In genomic region chr1:44042555-44042915, GRCm38 (mm10) we compare ENCODE assay signal across 8 mouse cellular contexts. TPM values are rescaled to one million over a fixed set of nuclear protein-coding genes. Genes with fewer than 3 reads are reported as not detected.
DNase-seq lines count a peak whose midpoint lies in the region; ATAC-seq and TF ChIP-seq lines count a peak whose summit lies in the region.

No protein-coding gene starts in this region.

- no peak for DNase-seq in heart, postnatal 25 days (ENCODE audit: low spot score)
- DNase-seq in midbrain, embryonic 11.5 days (ENCODE audit: low spot score, missing footprints): no peak
- no peak for DNase-seq in embryo, embryonic 9.5 days (ENCODE audit: extremely low spot score)
- DNase-seq in left cerebral cortex, adult 11 months (ENCODE audit: low spot score): no peak
- DNase-seq in adipocyte (ENCODE audit: low spot score): no peak

- ATAC-seq in heart, embryonic 15.5 days (replicated peaks; ENCODE audit: insufficient number of reproducible peaks, insufficient read depth, low FRiP score, low read depth): no peak
- peak; percentile 72 for ATAC-seq in hindbrain, embryonic 12.5 days (ENCODE audit: low FRiP score)
- ATAC-seq in midbrain, embryonic 11.5 days (ENCODE audit: low FRiP score): peak; percentile 66; the same call in 1 of the 2 replicates

- WGBS in heart, embryonic 15.5 days: 4% methylated on average over 6 of the region's 6 CpGs
- WGBS in bone marrow, adult 2 months: 6% methylated on average over 6 of the region's 6 CpGs
- WGBS in hindbrain, embryonic 12.5 days: 3% methylated on average over 6 of the region's 6 CpGs
- WGBS in midbrain, embryonic 11.5 days: 4% methylated on average over 6 of the region's 6 CpGs

- no peaks in the 10 kb centered on the region for H3K36me3 ChIP-seq in heart, embryonic 15.5 days
- no peaks in the 10 kb centered on the region for H3K36me3 ChIP-seq in hindbrain, embryonic 12.5 days
- H3K36me3 ChIP-seq in midbrain, embryonic 11.5 days (ENCODE audit: control insufficient read depth, insufficient read depth, low read length): no peaks in the 10 kb centered on the region

- no peak for TF ChIP-seq CTCF in bone marrow, adult 2 months (IDR thresholded peaks at IDR 0.05; ENCODE audit: control insufficient read depth, insufficient read depth, low read length)

- TF ChIP-seq POLR2A in bone marrow, adult 2 months (IDR thresholded peaks at IDR 0.05; ENCODE audit: borderline replicate concordance, control insufficient read depth, low read depth, low read length): no peak

- no peak overlapping the region for H3K27ac ChIP-seq in heart, embryonic 15.5 days
- no peak overlapping the region for H3K27ac ChIP-seq in bone marrow, adult 2 months (ENCODE audit: control insufficient read depth, insufficient read depth, low read depth, low read length, poor library complexity)
- H3K27ac ChIP-seq in hindbrain, embryonic 12.5 days: no peak overlapping the region
- no peak overlapping the region for H3K27ac ChIP-seq in midbrain, embryonic 11.5 days (ENCODE audit: low read depth, low read length)

- H3K27me3 ChIP-seq in heart, embryonic 15.5 days: no peaks in the 10 kb centered on the region
- no peaks in the 10 kb centered on the region for H3K27me3 ChIP-seq in hindbrain, embryonic 12.5 days
- no peaks in the 10 kb centered on the region for H3K27me3 ChIP-seq in midbrain, embryonic 11.5 days (ENCODE audit: control insufficient read depth, insufficient read depth, low read length)

- peak overlapping the region; percentile 82 for H3K4me2 ChIP-seq in heart, embryonic 15.5 days
- H3K4me2 ChIP-seq in hindbrain, embryonic 12.5 days (replicated peaks): peak overlapping the region; percentile 73
- H3K4me2 ChIP-seq in midbrain, embryonic 11.5 days: peak overlapping the region; percentile 47

- no peaks in the 10 kb centered on the region for H3K4me1 ChIP-seq in heart, embryonic 15.5 days (replicated peaks)
- no peaks in the 10 kb centered on the region; the same call in 1 of the 2 replicates for H3K4me1 ChIP-seq in bone marrow, adult 2 months (ENCODE audit: control insufficient read depth, insufficient read depth, low read length)
- peaks cover 4% of the 10 kb centered on the region; the same call in 1 of the 2 replicates for H3K4me1 ChIP-seq in hindbrain, embryonic 12.5 days
- H3K4me1 ChIP-seq in midbrain, embryonic 11.5 days (ENCODE audit: control insufficient read depth, insufficient read depth, low read length): no peaks in the 10 kb centered on the region

- intact Hi-C loops in heart, postnatal 25 days (cut with DNase I): no loop called here

- no peaks in the 10 kb centered on the region for H3K9me3 ChIP-seq in heart, embryonic 15.5 days (replicated peaks)
- H3K9me3 ChIP-seq in hindbrain, embryonic 12.5 days (replicated peaks): no peaks in the 10 kb centered on the region
- no peaks in the 10 kb centered on the region for H3K9me3 ChIP-seq in midbrain, embryonic 11.5 days (ENCODE audit: control insufficient read depth, low read length)

- H3K9ac ChIP-seq in heart, embryonic 15.5 days: peak overlapping the region; percentile 52
- peak overlapping the region; percentile 56 for H3K9ac ChIP-seq in hindbrain, embryonic 12.5 days
- H3K9ac ChIP-seq in midbrain, embryonic 11.5 days (ENCODE audit: low read length): peak overlapping the region; percentile 55

- peak overlapping the region; percentile 58 for H3K4me3 ChIP-seq in heart, embryonic 15.5 days
- peak overlapping the region; percentile 55 for H3K4me3 ChIP-seq in bone marrow, adult 2 months (replicated peaks; ENCODE audit: control insufficient read depth, low read depth, low read length)
- H3K4me3 ChIP-seq in hindbrain, embryonic 12.5 days: peak overlapping the region; percentile 35
- peak overlapping the region; percentile 25 for H3K4me3 ChIP-seq in midbrain, embryonic 11.5 days (ENCODE audit: low read depth, low read length)

RNA-seq across cellular contexts. Expression of gene Gm8251, which starts 19.2 kb away (rescaled TPM):
- 0.03 TPM in 1 of 2 replicates, not detected in the other for polyA plus RNA-seq in heart, embryonic 15.5 days (2015; fragmentation: Nextera tagmentation; extraction: Ambion mirVana)
- not detected for total RNA-seq in heart, postnatal 25 days (2021)
- polyA plus RNA-seq in bone marrow, adult 2 months (2011; ENCODE audit: insufficient read depth, insufficient read length, low replicate concordance, missing spikeins): 0.43 and 0.92 TPM in 2 replicates
- polyA plus RNA-seq in hindbrain, embryonic 12.5 days (2016; fragmentation: Nextera tagmentation; extraction: Ambion mirVana): 0.08 and 0.18 TPM in 2 replicates
- 0.26 and 0.29 TPM in 2 replicates for polyA plus RNA-seq in midbrain, embryonic 11.5 days (2014; fragmentation: Nextera tagmentation; extraction: Ambion mirVana)

RNA-seq across cellular contexts. Expression of gene Mettl21c, which starts 22.7 kb away (rescaled TPM):
- 0.14 and 0.44 TPM in 2 replicates for polyA plus RNA-seq in heart, embryonic 15.5 days (2015; fragmentation: Nextera tagmentation; extraction: Ambion mirVana)
- total RNA-seq in heart, postnatal 25 days (2021): not detected
- polyA plus RNA-seq in bone marrow, adult 2 months (2011; ENCODE audit: insufficient read depth, insufficient read length, low replicate concordance, missing spikeins): not detected in 2 replicates
- 0.59 and 1.2 TPM in 2 replicates for polyA plus RNA-seq in hindbrain, embryonic 12.5 days (2016; fragmentation: Nextera tagmentation; extraction: Ambion mirVana)
- 0.43 and 0.68 TPM in 2 replicates for polyA plus RNA-seq in midbrain, embryonic 11.5 days (2014; fragmentation: Nextera tagmentation; extraction: Ambion mirVana)

RNA-seq across cellular contexts. Expression of gene Tex30, which starts 59.7 kb away (rescaled TPM):
- polyA plus RNA-seq in heart, embryonic 15.5 days (2015; fragmentation: Nextera tagmentation; extraction: Ambion mirVana): 59.8 and 60.3 TPM in 2 replicates
- total RNA-seq in heart, postnatal 25 days (2021): 1 to 10 TPM; 5.3 to 8.0 TPM
- 5.6 and 39.5 TPM in 2 replicates for polyA plus RNA-seq in bone marrow, adult 2 months (2011; ENCODE audit: insufficient read depth, insufficient read length, low replicate concordance, missing spikeins)
- 62.8 and 66.0 TPM in 2 replicates for polyA plus RNA-seq in hindbrain, embryonic 12.5 days (2016; fragmentation: Nextera tagmentation; extraction: Ambion mirVana)
- polyA plus RNA-seq in midbrain, embryonic 11.5 days (2014; fragmentation: Nextera tagmentation; extraction: Ambion mirVana): 110 and 115 TPM in 2 replicates
